Mouse (Mus musculus): ENCODE measurements around the gene Tmem80. TPM values are rescaled to one million over a fixed set of nuclear protein-coding genes. Genes with fewer than 3 reads are reported as not detected.

Tmem80 gene
- polyA plus RNA-seq (2016; fragmentation: Nextera tagmentation; extraction: Ambion mirVana), result 52.2 and 58.1 TPM in 2 replicates

DNA sequence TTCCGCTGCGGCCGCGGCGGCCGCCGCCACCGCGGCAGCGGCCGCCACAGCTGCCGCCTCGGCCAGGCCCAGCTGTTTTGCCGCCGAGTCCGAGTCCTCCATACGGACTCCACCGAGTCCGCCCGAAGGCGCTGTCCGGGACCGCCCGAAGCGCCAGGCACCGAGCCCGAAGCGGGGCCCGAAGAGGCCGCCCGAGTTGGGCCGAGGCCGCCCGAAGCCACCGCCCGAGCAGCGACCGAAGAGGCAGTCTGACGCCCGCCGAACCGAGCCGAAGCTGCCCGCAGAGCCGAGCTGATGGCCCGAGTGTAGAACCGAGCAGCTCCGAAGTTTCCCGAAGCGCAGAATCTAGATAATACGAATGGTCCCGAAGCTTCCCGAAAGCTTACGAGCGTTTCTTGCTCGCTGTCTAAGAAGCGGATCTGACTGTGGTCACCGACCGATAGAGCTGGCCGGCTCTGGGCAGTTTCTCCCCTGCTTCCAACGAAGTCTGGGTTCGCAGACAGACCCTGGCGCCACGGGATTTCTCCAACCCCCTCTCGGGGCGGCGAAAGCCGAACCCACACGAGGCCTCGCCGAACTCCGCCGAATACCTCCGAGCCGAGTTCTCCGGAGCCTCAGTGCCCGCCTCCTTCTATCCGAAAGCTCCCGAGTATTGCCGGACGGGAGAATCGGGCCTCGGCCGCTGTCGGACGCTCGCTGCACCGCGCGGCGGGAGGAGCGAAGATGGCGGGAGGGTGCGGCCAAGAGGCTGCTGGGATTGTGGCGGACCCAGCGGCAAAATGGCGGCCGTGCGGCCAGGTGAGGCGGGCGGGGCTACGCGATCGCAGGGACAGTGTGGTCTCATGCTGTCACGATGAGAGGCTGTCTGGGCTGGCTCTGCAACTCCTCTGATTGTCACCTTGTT lies at the start of gene Tmem80, which contains the start of gene Deaf1:
Gene Tmem80, plus strand, starts transcription at position 271 of the 904 bp plus-strand sequence.
Gene Deaf1, minus strand, starts transcription at position 222 of the 904 bp plus-strand sequence.
- H3K27me3 ChIP-seq (ENCODE audit: low read depth, poor library complexity, severe bottlenecking), result no peaks in the 10 kb centered on the region
- H3K4me1 ChIP-seq, result peaks cover 46% of the 10 kb centered on the region
- peak within 1 kb of the TSS; percentile 99 for H3K27ac ChIP-seq (replicated peaks)
- H3K9me3 ChIP-seq (replicated peaks), result no peaks in the 10 kb centered on the region
- H3K4me3 ChIP-seq, result peak within 1 kb of the TSS; percentile 77
- DNase-seq (ENCODE audit: low spot score), result peak; percentile 98
- peaks cover 33% of the 10 kb centered on the region for H3K36me3 ChIP-seq
- WGBS, result under 1% methylated on average over 105 of the region's 105 CpGs

- H3K36me3 ChIP-seq, result no peaks in the 10 kb centered on the region
- peak within 1 kb of the TSS; percentile 55 for H3K4me3 ChIP-seq
- peak; percentile 57 for DNase-seq (ENCODE audit: low spot score)
- peaks cover 48% of the 10 kb centered on the region for H3K27me3 ChIP-seq (ENCODE audit: low read depth, poor library complexity, severe bottlenecking)
- WGBS, result 2% methylated on average over 46 of the region's 46 CpGs
- H3K9me3 ChIP-seq (replicated peaks), result no peaks in the 10 kb centered on the region
- peaks cover 33% of the 10 kb centered on the region for H3K4me1 ChIP-seq
- peak within 1 kb of the TSS; percentile 52 for H3K27ac ChIP-seq (replicated peaks)
These were observed 48.6 kb upstream of the Tmem80 start, which contains the start of gene Sct for GRCm38 (mm10) chr7:141278766-141279590. Gene Sct, minus strand, starts transcription at chr7:141279133.

- H3K4me3 ChIP-seq, result no peak overlapping the region
- 72% methylated on average over 6 of the region's 6 CpGs for WGBS
- H3K27ac ChIP-seq (replicated peaks), result no peak overlapping the region
- H3K4me1 ChIP-seq, result peaks cover 32% of the 10 kb centered on the region
- peaks cover 47% of the 10 kb centered on the region for H3K27me3 ChIP-seq (ENCODE audit: low read depth, poor library complexity, severe bottlenecking)
- H3K36me3 ChIP-seq, result no peaks in the 10 kb centered on the region
- DNase-seq (ENCODE audit: low spot score), result no peak
- no peaks in the 10 kb centered on the region for H3K9me3 ChIP-seq (replicated peaks)
These were observed 46.1 kb upstream of the Tmem80 start for GRCm38 (mm10) chr7:141281442-141281841.

- Histone ChIP-seq H3K27ac (replicated peaks) (no peak overlapping the region), H3K36me3 (no peaks in the 10 kb centered on the region), H3K4me3 (no peak overlapping the region), H3K27me3 (ENCODE audit: low read depth, poor library complexity, severe bottlenecking) (peaks cover 34% of the 10 kb centered on the region), H3K9me3 (replicated peaks) (no peaks in the 10 kb centered on the region), H3K4me1 (peaks cover 24% of the 10 kb centered on the region)
- WGBS, result 87% methylated on average over 4 of the region's 4 CpGs
- DNase-seq (ENCODE audit: low spot score), result no peak
These were observed 44.8 kb upstream of the Tmem80 start for GRCm38 (mm10) chr7:141282756-141283155.

- no peak for DNase-seq (ENCODE audit: low spot score)
- H3K9me3 ChIP-seq (replicated peaks), result no peaks in the 10 kb centered on the region
- no peaks in the 10 kb centered on the region for H3K36me3 ChIP-seq
- 85% methylated on average over 3 of the region's 3 CpGs for WGBS
- no peak overlapping the region for H3K27ac ChIP-seq (replicated peaks)
- H3K4me1 ChIP-seq, result peaks cover 17% of the 10 kb centered on the region
- H3K27me3 ChIP-seq (ENCODE audit: low read depth, poor library complexity, severe bottlenecking), result peaks cover 36% of the 10 kb centered on the region
- no peak overlapping the region for H3K4me3 ChIP-seq
These were observed 39.5 kb upstream of the Tmem80 start for GRCm38 (mm10) chr7:141288042-141288441.

DNA sequence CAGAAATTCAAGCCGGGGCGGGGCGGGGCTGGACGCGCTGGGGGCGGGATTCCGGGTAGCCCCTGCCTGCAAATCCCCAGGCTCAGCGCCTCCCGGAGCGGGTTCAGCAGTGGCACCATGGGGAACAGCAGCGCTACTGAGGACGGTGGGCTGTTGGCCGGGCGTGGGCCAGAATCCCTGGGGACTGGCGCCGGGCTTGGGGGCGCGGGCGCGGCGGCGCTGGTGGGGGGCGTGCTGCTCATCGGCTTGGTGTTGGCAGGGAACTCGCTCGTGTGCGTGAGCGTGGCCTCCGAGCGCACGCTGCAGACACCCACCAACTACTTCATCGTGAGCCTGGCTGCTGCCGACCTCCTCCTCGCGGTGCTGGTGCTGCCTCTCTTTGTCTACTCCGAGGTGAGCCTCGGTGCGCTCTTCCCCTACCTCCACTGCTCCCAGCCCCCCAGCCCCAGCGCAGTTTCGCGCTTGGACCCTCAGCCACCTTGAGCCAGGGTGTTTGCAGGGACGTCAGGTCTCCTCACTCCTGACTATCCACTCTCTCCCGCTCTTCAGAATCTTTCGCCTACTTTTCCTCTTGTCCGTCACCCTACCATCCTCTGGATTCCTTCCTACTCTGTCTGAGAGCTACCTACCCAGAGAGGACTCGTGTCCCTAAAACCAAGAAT lies 35.5 kb upstream of the Tmem80 start, which contains the start of gene Drd4:
Gene Drd4, plus strand, starts transcription at position 86 of the 662 bp plus-strand sequence.
- peaks cover 8% of the 10 kb centered on the region for H3K36me3 ChIP-seq
- H3K27me3 ChIP-seq (ENCODE audit: low read depth, poor library complexity, severe bottlenecking), result peaks cover 74% of the 10 kb centered on the region
- H3K27ac ChIP-seq (replicated peaks), result peak within 1 kb of the TSS; percentile 74
- peak within 1 kb of the TSS; percentile 61 for H3K4me3 ChIP-seq
- 1% methylated on average over 46 of the region's 46 CpGs for WGBS
- peaks cover 37% of the 10 kb centered on the region for H3K4me1 ChIP-seq
- no peaks in the 10 kb centered on the region for H3K9me3 ChIP-seq (replicated peaks)
- DNase-seq (ENCODE audit: low spot score), result peak; percentile 67

GRCm38 (mm10) chr7:141292583-141293388 lies 34.8 kb upstream of the Tmem80 start:
- Histone ChIP-seq H3K27me3 (ENCODE audit: low read depth, poor library complexity, severe bottlenecking) (peaks cover 74% of the 10 kb centered on the region), H3K9me3 (replicated peaks) (no peaks in the 10 kb centered on the region), H3K4me1 (peaks cover 37% of the 10 kb centered on the region), H3K36me3 (peaks cover 15% of the 10 kb centered on the region), H3K27ac (replicated peaks) (peak overlapping the region; percentile 74; the same call in 1 of the 2 replicates), H3K4me3 (peak overlapping the region; percentile 61)
- peak; percentile 45 for DNase-seq (ENCODE audit: low spot score)
- WGBS, result 19% methylated on average over 15 of the region's 15 CpGs

DNA sequence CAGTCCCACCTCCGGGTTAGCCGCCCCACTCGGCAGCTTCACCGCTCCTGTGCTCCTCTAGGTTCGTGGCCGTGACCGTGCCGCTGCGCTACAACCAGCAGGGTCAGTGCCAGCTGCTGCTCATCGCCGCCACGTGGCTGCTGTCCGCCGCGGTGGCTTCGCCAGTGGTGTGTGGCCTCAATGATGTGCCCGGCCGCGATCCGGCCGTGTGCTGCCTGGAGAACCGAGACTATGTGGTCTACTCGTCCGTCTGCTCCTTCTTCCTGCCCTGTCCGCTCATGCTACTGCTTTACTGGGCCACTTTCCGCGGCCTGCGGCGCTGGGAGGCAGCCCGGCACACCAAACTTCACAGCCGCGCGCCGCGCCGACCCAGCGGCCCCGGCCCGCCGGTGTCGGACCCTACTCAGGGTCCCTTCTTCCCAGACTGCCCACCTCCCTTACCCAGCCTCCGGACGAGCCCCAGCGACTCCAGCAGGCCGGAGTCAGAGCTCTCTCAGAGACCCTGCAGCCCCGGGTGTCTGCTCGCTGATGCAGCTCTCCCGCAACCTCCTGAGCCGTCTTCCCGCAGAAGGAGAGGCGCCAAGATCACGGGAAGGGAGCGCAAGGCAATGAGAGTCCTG lies 33.6 kb upstream of the Tmem80 start:
- Histone ChIP-seq H3K4me3 (peak overlapping the region; percentile 52), H3K4me1 (peaks cover 37% of the 10 kb centered on the region), H3K36me3 (peaks cover 25% of the 10 kb centered on the region), H3K27me3 (ENCODE audit: low read depth, poor library complexity, severe bottlenecking) (peaks cover 74% of the 10 kb centered on the region), H3K27ac (replicated peaks) (peak overlapping the region; percentile 10; the same call in 1 of the 2 replicates), H3K9me3 (replicated peaks) (no peaks in the 10 kb centered on the region)
- peak; percentile 68 for DNase-seq (ENCODE audit: low spot score)
- 1% methylated on average over 53 of the region's 53 CpGs for WGBS

- Histone ChIP-seq H3K36me3 (peaks cover 30% of the 10 kb centered on the region), H3K4me3 (peak overlapping the region; percentile 52), H3K9me3 (replicated peaks) (no peaks in the 10 kb centered on the region), H3K4me1 (peaks cover 37% of the 10 kb centered on the region), H3K27ac (replicated peaks) (peak overlapping the region; percentile 10; the same call in 1 of the 2 replicates), H3K27me3 (ENCODE audit: low read depth, poor library complexity, severe bottlenecking) (peaks cover 74% of the 10 kb centered on the region)
- DNase-seq (ENCODE audit: low spot score), result no peak
- 6% methylated on average over 20 of the region's 22 CpGs for WGBS
These were observed 33.1 kb upstream of the Tmem80 start for GRCm38 (mm10) chr7:141294479-141294878.

- no peak for DNase-seq (ENCODE audit: low spot score)
- peaks cover 66% of the 10 kb centered on the region for H3K36me3 ChIP-seq
- H3K27me3 ChIP-seq (ENCODE audit: low read depth, poor library complexity, severe bottlenecking), result peaks cover 38% of the 10 kb centered on the region
- no peaks in the 10 kb centered on the region for H3K9me3 ChIP-seq (replicated peaks)
- peaks cover 20% of the 10 kb centered on the region for H3K4me1 ChIP-seq
- WGBS, result 84% methylated on average over 3 of the region's 3 CpGs
- H3K27ac ChIP-seq (replicated peaks), result no peak overlapping the region
- H3K4me3 ChIP-seq, result no peak overlapping the region
These were observed 29.5 kb upstream of the Tmem80 start for GRCm38 (mm10) chr7:141297926-141298650.

Measured in midbrain, embryonic 10.5 days (tissue).